Mouse (Mus musculus): ENCODE measurements at regions not wholly inside any gene's neighbourhood (a gene's known extent, or its start where the extent isn't known, plus 50 kb on each side); places are given as distances from the start of the nearest gene placed in this dataset.
A peak's percentile ranks its signal among the peaks of the same experiment; 100 is the strongest.

- DNase-seq = no peak
Observed at GRCm38 (mm10) chr1:128951436-128951835, 321.7 kb upstream of the Thsd7b start.

GRCm38 (mm10) chr1:128950512-128950911 is 322.6 kb upstream of the Thsd7b start:
- DNase-seq = peak in 1 of 2 experiments; percentile 15

GRCm38 (mm10) chr1:128914811-128915210 is 322.7 kb upstream of the Cxcr4 start:
- no peak for DNase-seq

- no peak for DNase-seq
Observed at GRCm38 (mm10) chr1:128912532-128912931, 320.4 kb upstream of the Cxcr4 start.

GRCm38 (mm10) chr1:128907566-128907965 is 315.5 kb upstream of the Cxcr4 start:
- DNase-seq = no peak

- no peak for DNase-seq
Observed at GRCm38 (mm10) chr1:128898025-128898424, 305.9 kb upstream of the Cxcr4 start.

GRCm38 (mm10) chr1:128894546-128894945 is 302.5 kb upstream of the Cxcr4 start:
- DNase-seq = no peak

GRCm38 (mm10) chr1:128878291-128878690 is 286.2 kb upstream of the Cxcr4 start:
- no peak for DNase-seq

GRCm38 (mm10) chr1:128875289-128875688 is 283.2 kb upstream of the Cxcr4 start:
- peak; percentile 30 to 57 for DNase-seq

GRCm38 (mm10) chr1:128874190-128874589 is 282.1 kb upstream of the Cxcr4 start:
- DNase-seq = no peak

GRCm38 (mm10) chr1:128868761-128869160 is 276.7 kb upstream of the Cxcr4 start:
- no peak for DNase-seq

GRCm38 (mm10) chr1:128860537-128860936 is 268.4 kb upstream of the Cxcr4 start:
- DNase-seq = no peak

GRCm38 (mm10) chr1:128860094-128860493 is 268.0 kb upstream of the Cxcr4 start:
- DNase-seq = no peak

- DNase-seq = no peak
Observed at GRCm38 (mm10) chr1:128858661-128859060, 266.6 kb upstream of the Cxcr4 start.

- DNase-seq = no peak
Observed at GRCm38 (mm10) chr1:128856933-128857332, 264.8 kb upstream of the Cxcr4 start.

- no peak for DNase-seq
Observed at GRCm38 (mm10) chr1:128854649-128855048, 262.6 kb upstream of the Cxcr4 start.

- DNase-seq = no peak
Observed at GRCm38 (mm10) chr1:128853286-128853685, 261.2 kb upstream of the Cxcr4 start.

GRCm38 (mm10) chr1:128837361-128837760 is 245.3 kb upstream of the Cxcr4 start:
- no peak for DNase-seq

GRCm38 (mm10) chr1:128835510-128835909 is 243.4 kb upstream of the Cxcr4 start:
- DNase-seq = no peak

- DNase-seq = no peak
Observed at GRCm38 (mm10) chr1:128833096-128833715, 241.1 kb upstream of the Cxcr4 start.

GRCm38 (mm10) chr1:128832201-128832883 is 240.2 kb upstream of the Cxcr4 start:
- peak; percentile 71 to 83 for DNase-seq

GRCm38 (mm10) chr1:128830671-128831240 is 238.7 kb upstream of the Cxcr4 start:
- DNase-seq = no peak

GRCm38 (mm10) chr1:128829536-128829935 is 237.4 kb upstream of the Cxcr4 start:
- no peak for DNase-seq

- no peak for DNase-seq
Observed at GRCm38 (mm10) chr1:128826419-128826818, 234.3 kb upstream of the Cxcr4 start.
